Mouse (Mus musculus): Measurements from ENCODE around the gene Rftn2. TPM values are rescaled to one million over a fixed set of nuclear protein-coding genes. Genes with fewer than 3 reads are reported as not detected.

Gene Rftn2
- polyA plus RNA-seq, 1 experiment from 2014 or later = 9.7 TPM

DNA sequence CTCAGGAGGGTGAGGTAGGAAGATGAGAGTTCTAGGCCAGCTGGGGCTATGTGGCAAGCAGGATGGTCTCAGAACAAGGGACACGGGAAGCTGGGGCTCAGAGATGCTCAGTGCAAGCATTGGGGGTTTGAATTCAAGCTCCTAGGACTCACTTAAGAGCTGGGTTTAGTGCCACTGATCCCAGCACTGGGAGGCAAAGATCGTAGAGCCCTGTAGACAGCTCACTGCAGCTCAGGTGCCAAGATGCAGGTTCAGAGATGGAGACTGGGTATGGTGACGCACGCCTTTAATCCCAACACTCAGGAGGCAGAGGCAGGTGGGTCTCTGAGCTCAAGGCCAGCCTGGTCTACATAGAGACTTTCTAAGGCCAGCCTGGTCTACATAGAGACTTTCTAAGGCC is 69.3 kb downstream of the Rftn2 start:
- no peaks in the 10 kb centered on the region for H3K9me3 ChIP-seq (ENCODE audit: control insufficient read depth, low read length)
- ATAC-seq (ENCODE audit: low FRiP score) (no peak), DNase-seq (ENCODE audit: low spot score) (no peak)
- H3K4me1 ChIP-seq (replicated peaks; ENCODE audit: control insufficient read depth, insufficient read depth, low read length) = no peaks in the 10 kb centered on the region
- H3K4me2 ChIP-seq (replicated peaks; ENCODE audit: low read depth, low read length) = no peak overlapping the region
- 97% methylated on average over 4 of the region's 4 CpGs for WGBS
- H3K27ac ChIP-seq (ENCODE audit: low read depth, low read length) = no peak overlapping the region
- H3K27me3 ChIP-seq (ENCODE audit: control insufficient read depth, insufficient read depth, low read length) = no peaks in the 10 kb centered on the region
- no peak overlapping the region for H3K9ac ChIP-seq (ENCODE audit: low read depth, low read length)
- no peak overlapping the region for H3K4me3 ChIP-seq (ENCODE audit: low read depth, low read length)
- H3K36me3 ChIP-seq (ENCODE audit: control insufficient read depth, insufficient read depth, low read length) = no peaks in the 10 kb centered on the region

DNA sequence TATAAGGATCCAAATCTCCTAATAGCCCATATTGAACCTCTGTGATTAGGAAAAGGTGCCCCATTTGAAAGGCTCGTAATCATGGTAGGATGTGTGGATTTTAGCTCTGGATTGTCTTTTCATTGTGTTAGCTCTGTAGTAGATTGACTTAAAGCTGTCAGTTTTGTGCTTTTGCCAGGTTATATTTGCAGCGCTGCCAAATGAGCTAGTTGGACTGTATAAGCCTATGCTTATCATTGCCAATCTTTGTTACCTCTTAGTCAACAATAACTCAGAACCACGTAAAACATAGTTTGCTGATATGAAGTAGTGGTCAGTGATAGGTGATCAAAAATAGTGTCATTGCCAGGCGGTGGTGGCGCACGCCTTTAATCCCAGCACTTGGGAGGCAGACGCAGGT is 81.0 kb downstream of the Rftn2 start:
- Histone ChIP-seq H3K4me1 (replicated peaks; ENCODE audit: control insufficient read depth, insufficient read depth, low read length) (no peaks in the 10 kb centered on the region), H3K9ac (ENCODE audit: low read depth, low read length) (no peak overlapping the region), H3K4me2 (replicated peaks; ENCODE audit: low read depth, low read length) (no peak overlapping the region), H3K27me3 (ENCODE audit: control insufficient read depth, insufficient read depth, low read length) (no peaks in the 10 kb centered on the region), H3K27ac (ENCODE audit: low read depth, low read length) (no peak overlapping the region), H3K9me3 (ENCODE audit: control insufficient read depth, low read length) (no peaks in the 10 kb centered on the region), H3K4me3 (ENCODE audit: low read depth, low read length) (no peak overlapping the region), H3K36me3 (ENCODE audit: control insufficient read depth, insufficient read depth, low read length) (0 out of 2 replicates have a peak, but pooled peaks cover 8% of the 10 kb centered on the region)
- WGBS = 97% methylated on average over 7 of the region's 7 CpGs
- ATAC-seq (ENCODE audit: low FRiP score) = no peak
- no peak for DNase-seq (ENCODE audit: low spot score)

DNA sequence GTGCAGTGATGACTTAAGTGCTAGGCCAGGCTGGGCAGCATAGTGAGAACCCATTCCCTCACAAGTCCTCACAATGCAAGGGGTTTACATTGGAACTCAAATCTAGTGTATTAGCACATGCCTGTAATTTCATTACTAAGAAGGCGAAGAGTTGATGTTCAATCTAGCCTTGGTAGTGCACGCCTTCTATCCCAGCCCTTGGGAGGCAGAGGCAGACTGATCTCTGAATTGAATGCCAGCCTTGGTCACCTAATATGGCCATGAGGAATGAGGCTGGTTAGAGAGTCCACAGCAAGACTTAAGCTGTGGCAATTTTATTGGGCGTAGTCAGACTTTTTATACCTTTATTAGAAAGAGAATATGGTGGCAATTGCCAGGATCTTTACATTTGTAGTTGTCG is 82.2 kb downstream of the Rftn2 start:
- Histone ChIP-seq H3K27me3 (ENCODE audit: control insufficient read depth, insufficient read depth, low read length) (no peaks in the 10 kb centered on the region), H3K36me3 (ENCODE audit: control insufficient read depth, insufficient read depth, low read length) (0 out of 2 replicates have a peak, but pooled peaks cover 6% of the 10 kb centered on the region)

GRCm38 (mm10) chr1:55135846-55136245 is 90.7 kb downstream of the Rftn2 start:
- Histone ChIP-seq H3K27me3 (ENCODE audit: control insufficient read depth, insufficient read depth, low read length) (no peaks in the 10 kb centered on the region), H3K4me3 (ENCODE audit: low read depth, low read length) (no peak overlapping the region), H3K27ac (ENCODE audit: low read depth, low read length) (no peak overlapping the region), H3K4me1 (replicated peaks; ENCODE audit: control insufficient read depth, insufficient read depth, low read length) (no peaks in the 10 kb centered on the region), H3K9ac (ENCODE audit: low read depth, low read length) (no peak overlapping the region), H3K9me3 (ENCODE audit: control insufficient read depth, low read length) (no peaks in the 10 kb centered on the region), H3K36me3 (ENCODE audit: control insufficient read depth, insufficient read depth, low read length) (no peaks in the 10 kb centered on the region), H3K4me2 (replicated peaks; ENCODE audit: low read depth, low read length) (no peak overlapping the region)
- WGBS = 95% methylated on average over 1 of the region's 1 CpGs
- DNase-seq (ENCODE audit: low spot score) (no peak), ATAC-seq (ENCODE audit: low FRiP score) (no peak)

More for the DNA sequence above, 82.2 kb downstream of the Rftn2 start:
- ATAC-seq (ENCODE audit: low FRiP score) (no peak), DNase-seq (ENCODE audit: low spot score) (no peak)
- no peak overlapping the region for H3K4me2 ChIP-seq (replicated peaks; ENCODE audit: low read depth, low read length)
- 97% methylated on average over 4 of the region's 4 CpGs for WGBS
- no peak overlapping the region for H3K27ac ChIP-seq (ENCODE audit: low read depth, low read length)
- H3K4me1 ChIP-seq (replicated peaks; ENCODE audit: control insufficient read depth, insufficient read depth, low read length) = no peaks in the 10 kb centered on the region
- H3K9ac ChIP-seq (ENCODE audit: low read depth, low read length) = no peak overlapping the region
- no peak overlapping the region for H3K4me3 ChIP-seq (ENCODE audit: low read depth, low read length)
- no peaks in the 10 kb centered on the region for H3K9me3 ChIP-seq (ENCODE audit: control insufficient read depth, low read length)

DNA sequence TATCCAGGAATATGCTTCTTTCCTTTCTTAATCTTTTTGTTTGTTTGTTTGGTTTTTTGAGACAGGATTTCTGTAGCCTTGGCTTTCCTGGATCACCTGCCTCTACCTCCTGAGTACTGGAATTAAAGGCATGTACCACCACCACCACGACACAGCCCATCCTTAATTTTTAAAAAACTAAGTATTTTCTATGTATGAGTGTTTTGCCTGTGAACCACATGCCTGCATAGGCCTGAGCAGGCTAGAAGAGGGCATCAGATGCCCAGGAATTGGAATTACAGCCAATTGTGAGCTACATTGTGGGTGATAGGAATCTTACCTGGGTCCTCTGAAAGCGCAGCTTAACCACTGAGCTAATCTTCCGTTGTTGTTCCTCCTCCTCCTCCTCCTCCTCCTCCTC is 92.3 kb downstream of the Rftn2 start:
- Histone ChIP-seq H3K27me3 (ENCODE audit: control insufficient read depth, insufficient read depth, low read length) (no peaks in the 10 kb centered on the region), H3K9ac (ENCODE audit: low read depth, low read length) (no peak overlapping the region), H3K27ac (ENCODE audit: low read depth, low read length) (no peak overlapping the region), H3K4me3 (ENCODE audit: low read depth, low read length) (no peak overlapping the region), H3K4me1 (replicated peaks; ENCODE audit: control insufficient read depth, insufficient read depth, low read length) (no peaks in the 10 kb centered on the region), H3K36me3 (ENCODE audit: control insufficient read depth, insufficient read depth, low read length) (no peaks in the 10 kb centered on the region), H3K9me3 (ENCODE audit: control insufficient read depth, low read length) (no peaks in the 10 kb centered on the region), H3K4me2 (replicated peaks; ENCODE audit: low read depth, low read length) (no peak overlapping the region)
- DNase-seq (ENCODE audit: low spot score) (no peak), ATAC-seq (ENCODE audit: low FRiP score) (no peak)
- WGBS = 100% methylated on average over 3 of the region's 3 CpGs

- WGBS = 79% methylated on average over 2 of the region's 2 CpGs
- H3K27me3 ChIP-seq (ENCODE audit: control insufficient read depth, insufficient read depth, low read length) = no peaks in the 10 kb centered on the region
- no peaks in the 10 kb centered on the region for H3K9me3 ChIP-seq (ENCODE audit: control insufficient read depth, low read length)
- no peak for DNase-seq (ENCODE audit: low spot score)
- H3K27ac ChIP-seq (ENCODE audit: low read depth, low read length) = no peak overlapping the region
- H3K36me3 ChIP-seq (ENCODE audit: control insufficient read depth, insufficient read depth, low read length) = no peaks in the 10 kb centered on the region
- no peak overlapping the region for H3K9ac ChIP-seq (ENCODE audit: low read depth, low read length)
- H3K4me3 ChIP-seq (ENCODE audit: low read depth, low read length) = no peak overlapping the region
- no peak for ATAC-seq (ENCODE audit: low FRiP score)
- no peak overlapping the region for H3K4me2 ChIP-seq (replicated peaks; ENCODE audit: low read depth, low read length)
- no peaks in the 10 kb centered on the region for H3K4me1 ChIP-seq (replicated peaks; ENCODE audit: control insufficient read depth, insufficient read depth, low read length)
Observed at GRCm38 (mm10) chr1:55133173-55133572, 93.4 kb downstream of the Rftn2 start.

DNA sequence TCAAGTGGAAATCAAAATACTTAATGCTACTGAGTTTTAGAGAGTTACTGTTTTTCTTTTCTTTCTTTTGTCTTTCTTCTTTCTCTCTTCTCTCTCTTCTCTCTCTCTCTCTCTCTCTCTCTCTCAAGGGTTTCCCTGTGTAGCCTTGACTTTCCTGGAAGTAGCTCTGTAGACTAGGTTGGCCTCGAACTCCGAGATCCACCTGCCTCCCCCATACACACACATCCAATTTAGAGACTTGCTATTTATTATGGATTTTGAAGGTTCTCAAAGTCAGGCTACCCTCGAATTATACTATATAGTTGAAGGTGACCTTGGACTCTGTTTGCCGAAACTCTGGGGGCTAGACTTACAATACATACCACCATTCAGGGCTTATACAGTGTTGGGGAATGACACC is 94.3 kb downstream of the Rftn2 start:
- DNase-seq (ENCODE audit: low spot score) (no peak), ATAC-seq (ENCODE audit: low FRiP score) (no peak)
- 72% methylated on average over 4 of the region's 4 CpGs for WGBS
- Histone ChIP-seq H3K4me1 (replicated peaks; ENCODE audit: control insufficient read depth, insufficient read depth, low read length) (no peaks in the 10 kb centered on the region), H3K9me3 (ENCODE audit: control insufficient read depth, low read length) (no peaks in the 10 kb centered on the region), H3K4me3 (ENCODE audit: low read depth, low read length) (peak overlapping the region; percentile 75), H3K4me2 (replicated peaks; ENCODE audit: low read depth, low read length) (peak overlapping the region; percentile 65), H3K27me3 (ENCODE audit: control insufficient read depth, insufficient read depth, low read length) (no peaks in the 10 kb centered on the region), H3K27ac (ENCODE audit: low read depth, low read length) (no peak overlapping the region), H3K9ac (ENCODE audit: low read depth, low read length) (no peak overlapping the region; the same call in 1 of the 2 replicates), H3K36me3 (ENCODE audit: control insufficient read depth, insufficient read depth, low read length) (no peaks in the 10 kb centered on the region)

- DNase-seq (ENCODE audit: low spot score) = no peak
- 0% methylated on average over 35 of the region's 47 CpGs for WGBS
Observed at GRCm38 (mm10) chr1:55131424-55132014, 95.1 kb downstream of the Rftn2 start.

DNA sequence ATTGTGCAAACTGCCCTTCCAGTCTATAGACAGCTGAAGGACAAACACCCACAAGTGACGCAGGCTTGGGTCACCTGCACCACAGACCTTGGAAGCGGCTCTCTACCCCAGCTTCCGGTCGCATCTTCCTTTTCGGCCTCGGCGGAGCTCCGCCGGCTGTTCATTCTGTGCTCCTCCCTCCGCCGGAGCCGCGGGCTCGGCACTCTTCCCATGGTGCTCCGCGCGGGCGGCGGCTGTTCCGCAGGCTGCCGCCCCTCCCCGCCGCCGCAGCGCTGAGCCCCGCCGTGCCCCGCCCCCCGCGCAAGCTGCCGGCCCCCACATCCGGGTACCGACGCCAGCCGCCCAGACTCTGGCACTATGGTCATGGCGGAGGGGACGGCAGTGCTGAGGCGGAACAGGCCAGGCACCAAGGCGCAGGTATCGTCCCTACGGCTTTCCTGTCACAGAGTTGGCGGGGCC is 95.6 kb downstream of the Rftn2 start, which contains the start of gene Mob4:
Mob4 (plus strand) TSS at position 289 of the 459 bp plus-strand sequence.
- peak within 1 kb of the TSS; percentile 98 for H3K27ac ChIP-seq (ENCODE audit: low read depth, low read length)
- H3K9ac ChIP-seq (ENCODE audit: low read depth, low read length) = peak within 1 kb of the TSS; percentile 98
- WGBS = 1% methylated on average over 40 of the region's 42 CpGs
- H3K27me3 ChIP-seq (ENCODE audit: control insufficient read depth, insufficient read depth, low read length) = no peaks in the 10 kb centered on the region
- peak within 1 kb of the TSS; percentile 75 for H3K4me3 ChIP-seq (ENCODE audit: low read depth, low read length)
- ATAC-seq (ENCODE audit: low FRiP score) (peak; percentile 99), DNase-seq (ENCODE audit: low spot score) (peak; percentile 98)
- H3K4me2 ChIP-seq (replicated peaks; ENCODE audit: low read depth, low read length) = peak within 1 kb of the TSS; percentile 65
- no peaks in the 10 kb centered on the region for H3K36me3 ChIP-seq (ENCODE audit: control insufficient read depth, insufficient read depth, low read length)
- no peaks in the 10 kb centered on the region for H3K9me3 ChIP-seq (ENCODE audit: control insufficient read depth, low read length)
- no peaks in the 10 kb centered on the region for H3K4me1 ChIP-seq (replicated peaks; ENCODE audit: control insufficient read depth, insufficient read depth, low read length)

More at GRCm38 (mm10) chr1:55131424-55132014, 95.1 kb downstream of the Rftn2 start:
- no peaks in the 10 kb centered on the region for H3K36me3 ChIP-seq (ENCODE audit: control insufficient read depth, insufficient read depth, low read length)
- H3K27ac ChIP-seq (ENCODE audit: low read depth, low read length) = peak overlapping the region; percentile 98
- H3K4me1 ChIP-seq (replicated peaks; ENCODE audit: control insufficient read depth, insufficient read depth, low read length) = no peaks in the 10 kb centered on the region
- H3K4me2 ChIP-seq (replicated peaks; ENCODE audit: low read depth, low read length) = peak overlapping the region; percentile 65
- H3K9me3 ChIP-seq (ENCODE audit: control insufficient read depth, low read length) = no peaks in the 10 kb centered on the region
- H3K27me3 ChIP-seq (ENCODE audit: control insufficient read depth, insufficient read depth, low read length) = no peaks in the 10 kb centered on the region
- peak; percentile 92; the same call in 1 of the 2 replicates for ATAC-seq (ENCODE audit: low FRiP score)
- peak overlapping the region; percentile 98 for H3K9ac ChIP-seq (ENCODE audit: low read depth, low read length)
- peak overlapping the region; percentile 75 for H3K4me3 ChIP-seq (ENCODE audit: low read depth, low read length)

Measured in hindbrain, embryonic 11.5 days (tissue).